Mouse (Mus musculus): ENCODE measurements at regions not wholly inside any gene's neighbourhood (a gene's known extent, or its start where the extent isn't known, plus 50 kb on each side); places are given as distances from the start of the nearest gene placed in this dataset.
A peak's percentile ranks its signal among the peaks of the same experiment; 100 is the strongest.

- Histone ChIP-seq H3K4me1 (no peaks in the 10 kb centered on the region), H3K36me3 (replicated peaks) (no peaks in the 10 kb centered on the region), H3K27me3 (replicated peaks; ENCODE audit: low read depth, poor library complexity, severe bottlenecking) (no peaks in the 10 kb centered on the region), H3K27ac (replicated peaks) (no peak overlapping the region), H3K9me3 (no peaks in the 10 kb centered on the region), H3K4me3 (no peak overlapping the region)
- DNase-seq (ENCODE audit: low spot score) = no peak
- 92% methylated on average over 9 of the region's 9 CpGs for WGBS
These were observed 62.9 kb upstream of the Odc1 start for GRCm38 (mm10) chr12:17481687-17482086.

GRCm38 (mm10) chr12:17482196-17482595 lies 62.4 kb upstream of the Odc1 start:
- Histone ChIP-seq H3K27ac (replicated peaks) (no peak overlapping the region), H3K9me3 (no peaks in the 10 kb centered on the region), H3K4me3 (no peak overlapping the region), H3K27me3 (replicated peaks; ENCODE audit: low read depth, poor library complexity, severe bottlenecking) (no peaks in the 10 kb centered on the region), H3K4me1 (no peaks in the 10 kb centered on the region), H3K36me3 (replicated peaks) (no peaks in the 10 kb centered on the region)
- 94% methylated on average over 13 of the region's 13 CpGs for WGBS
- peak; percentile 1 for DNase-seq (ENCODE audit: low spot score)

- H3K4me3 ChIP-seq = no peak overlapping the region
- peak; percentile 6 for DNase-seq (ENCODE audit: low spot score)
- H3K27ac ChIP-seq (replicated peaks) = no peak overlapping the region
- no peaks in the 10 kb centered on the region for H3K9me3 ChIP-seq
- WGBS = 79% methylated on average over 9 of the region's 9 CpGs
- peaks cover 11% of the 10 kb centered on the region for H3K4me1 ChIP-seq
- no peaks in the 10 kb centered on the region for H3K36me3 ChIP-seq (replicated peaks)
- H3K27me3 ChIP-seq (replicated peaks; ENCODE audit: low read depth, poor library complexity, severe bottlenecking) = no peaks in the 10 kb centered on the region
These were observed 60.1 kb upstream of the Odc1 start for GRCm38 (mm10) chr12:17484448-17484847.

- Histone ChIP-seq H3K4me3 (no peak overlapping the region), H3K27ac (replicated peaks) (no peak overlapping the region), H3K27me3 (replicated peaks; ENCODE audit: low read depth, poor library complexity, severe bottlenecking) (no peaks in the 10 kb centered on the region), H3K4me1 (peaks cover 11% of the 10 kb centered on the region), H3K36me3 (replicated peaks) (no peaks in the 10 kb centered on the region), H3K9me3 (no peaks in the 10 kb centered on the region)
- DNase-seq (ENCODE audit: low spot score) = no peak
- WGBS = 47% methylated on average over 9 of the region's 9 CpGs
These were observed 58.4 kb upstream of the Odc1 start for GRCm38 (mm10) chr12:17486062-17486770.

- H3K27ac ChIP-seq (replicated peaks) = no peak overlapping the region
- H3K4me1 ChIP-seq = peaks cover 11% of the 10 kb centered on the region
- H3K9me3 ChIP-seq = no peaks in the 10 kb centered on the region
- 42% methylated on average over 1 of the region's 1 CpGs for WGBS
- no peaks in the 10 kb centered on the region for H3K27me3 ChIP-seq (replicated peaks; ENCODE audit: low read depth, poor library complexity, severe bottlenecking)
- no peak overlapping the region for H3K4me3 ChIP-seq
- no peak for DNase-seq (ENCODE audit: low spot score)
- H3K36me3 ChIP-seq (replicated peaks) = no peaks in the 10 kb centered on the region
These were observed 57.3 kb upstream of the Odc1 start for GRCm38 (mm10) chr12:17487336-17487735.

GRCm38 (mm10) chr12:17488203-17488602 lies 56.4 kb upstream of the Odc1 start:
- no peak overlapping the region for H3K4me3 ChIP-seq
- H3K27ac ChIP-seq (replicated peaks) = no peak overlapping the region; the same call in 1 of the 2 replicates
- 60% methylated on average over 1 of the region's 1 CpGs for WGBS
- no peak for DNase-seq (ENCODE audit: low spot score)
- no peaks in the 10 kb centered on the region for H3K36me3 ChIP-seq (replicated peaks)
- no peaks in the 10 kb centered on the region for H3K9me3 ChIP-seq
- H3K4me1 ChIP-seq = peaks cover 11% of the 10 kb centered on the region
- H3K27me3 ChIP-seq (replicated peaks; ENCODE audit: low read depth, poor library complexity, severe bottlenecking) = no peaks in the 10 kb centered on the region

GRCm38 (mm10) chr12:17489971-17490370 lies 54.6 kb upstream of the Odc1 start:
- H3K4me1 ChIP-seq = peaks cover 18% of the 10 kb centered on the region
- 89% methylated on average over 3 of the region's 3 CpGs for WGBS
- no peak for DNase-seq (ENCODE audit: low spot score)
- no peaks in the 10 kb centered on the region for H3K27me3 ChIP-seq (replicated peaks; ENCODE audit: low read depth, poor library complexity, severe bottlenecking)
- H3K36me3 ChIP-seq (replicated peaks) = no peaks in the 10 kb centered on the region
- H3K9me3 ChIP-seq = no peaks in the 10 kb centered on the region
- H3K4me3 ChIP-seq = no peak overlapping the region
- H3K27ac ChIP-seq (replicated peaks) = no peak overlapping the region

GRCm38 (mm10) chr12:17492574-17492973 lies 52.0 kb upstream of the Odc1 start:
- H3K4me1 ChIP-seq = peaks cover 29% of the 10 kb centered on the region
- H3K27ac ChIP-seq (replicated peaks) = no peak overlapping the region
- no peak overlapping the region for H3K4me3 ChIP-seq
- H3K36me3 ChIP-seq (replicated peaks) = no peaks in the 10 kb centered on the region
- H3K27me3 ChIP-seq (replicated peaks; ENCODE audit: low read depth, poor library complexity, severe bottlenecking) = no peaks in the 10 kb centered on the region
- H3K9me3 ChIP-seq = no peaks in the 10 kb centered on the region
- no peak for DNase-seq (ENCODE audit: low spot score)
- 68% methylated on average over 4 of the region's 4 CpGs for WGBS

GRCm38 (mm10) chr12:17493053-17493452 lies 51.5 kb upstream of the Odc1 start:
- no peak overlapping the region for H3K4me3 ChIP-seq
- H3K27me3 ChIP-seq (replicated peaks; ENCODE audit: low read depth, poor library complexity, severe bottlenecking) = no peaks in the 10 kb centered on the region
- 82% methylated on average over 7 of the region's 7 CpGs for WGBS
- no peak overlapping the region for H3K27ac ChIP-seq (replicated peaks)
- no peaks in the 10 kb centered on the region for H3K9me3 ChIP-seq
- no peaks in the 10 kb centered on the region for H3K36me3 ChIP-seq (replicated peaks)
- no peak for DNase-seq (ENCODE audit: low spot score)
- peaks cover 25% of the 10 kb centered on the region for H3K4me1 ChIP-seq

GRCm38 (mm10) chr12:17493810-17494209 lies 50.8 kb upstream of the Odc1 start:
- H3K36me3 ChIP-seq (replicated peaks) = no peaks in the 10 kb centered on the region
- H3K27me3 ChIP-seq (replicated peaks; ENCODE audit: low read depth, poor library complexity, severe bottlenecking) = no peaks in the 10 kb centered on the region
- H3K4me3 ChIP-seq = no peak overlapping the region
- H3K4me1 ChIP-seq = peaks cover 18% of the 10 kb centered on the region
- no peak for DNase-seq (ENCODE audit: low spot score)
- no peaks in the 10 kb centered on the region for H3K9me3 ChIP-seq
- H3K27ac ChIP-seq (replicated peaks) = no peak overlapping the region
- 76% methylated on average over 3 of the region's 3 CpGs for WGBS

Measured in embryonic facial prominence, embryonic 10.5 days (tissue).